Mouse (Mus musculus): Measurements from ENCODE around the gene Foxn3.

Foxn3 gene

GRCm38 (mm10) chr12:99155904-99156303 lies 407.5 kb downstream of the Foxn3 start:
- no peak for DNase-seq

- DNase-seq = no peak
These were observed 409.2 kb downstream of the Foxn3 start for GRCm38 (mm10) chr12:99154230-99154629.

GRCm38 (mm10) chr12:99153664-99154063 lies 409.7 kb downstream of the Foxn3 start:
- DNase-seq = no peak

GRCm38 (mm10) chr12:99150126-99150525 lies 413.3 kb downstream of the Foxn3 start:
- peak; percentile 18 for DNase-seq

GRCm38 (mm10) chr12:99149193-99149592 lies 414.2 kb downstream of the Foxn3 start:
- DNase-seq = no peak
